9 mouse cellular contexts compared by ENCODE assay signal in the genomic region with DNA sequence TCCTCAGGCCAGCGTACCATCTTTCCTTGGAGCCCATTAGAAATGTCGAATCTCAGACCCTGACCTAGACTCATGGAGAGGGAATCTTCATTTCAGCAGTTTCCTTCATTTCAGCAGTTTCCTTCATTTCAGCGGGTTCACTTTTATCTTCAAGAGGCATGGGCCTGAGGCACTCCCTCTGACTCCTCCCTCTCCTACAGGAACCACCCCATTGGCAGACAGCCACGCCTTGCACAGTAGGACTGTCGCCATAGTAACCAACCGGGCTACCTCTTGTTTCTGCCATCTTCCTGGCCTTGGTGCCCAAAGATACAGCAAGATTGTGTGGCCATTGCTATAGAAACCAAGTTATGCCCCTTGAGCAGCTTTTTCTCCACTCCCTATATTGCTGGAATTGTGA.
A peak's percentile ranks its signal among the peaks of the same experiment; 100 is the strongest.
DNase-seq lines count a peak whose midpoint lies in the region; ATAC-seq lines count a peak whose summit lies in the region.
"Had no signal": no experiment of that assay in that cellular context is flagged by ENCODE, and none has a peak within 500 bp of the region (broad histone marks: within the 10 kb centered on the region; RNA-seq: fewer than 3 reads in every experiment).

No protein-coding gene starts in this region.

- H3K27me3 ChIP-seq in midbrain, embryonic 15.5 days (replicated peaks) = no peaks in the 10 kb centered on the region

- WGBS in midbrain, embryonic 15.5 days = 44% methylated on average over 6 of the region's 6 CpGs

- no peak overlapping the region for H3K4me3 ChIP-seq in midbrain, embryonic 15.5 days

- peak; percentile 40 to 46; a peak in 2 of 4 replicates for ATAC-seq in hematopoietic stem cell, adult 5-6 weeks (replicated peaks in 1 of 2; ENCODE audit: insufficient read depth in 1 of 2, low FRiP score in 2 of 2, low TSS enrichment in 1 of 2, low read depth in 1 of 2, poor library complexity in 2 of 2, severe bottlenecking in 2 of 2)
- ATAC-seq in midbrain, embryonic 15.5 days (replicated peaks) = peak; percentile 77; the same call in 1 of the 2 replicates

- H3K4me2 ChIP-seq in midbrain, embryonic 15.5 days = no peak overlapping the region

- H3K4me1 ChIP-seq in midbrain, embryonic 15.5 days = peaks cover 8% of the 10 kb centered on the region; the same call in 1 of the 2 replicates

- no peaks in the 10 kb centered on the region for H3K36me3 ChIP-seq in midbrain, embryonic 15.5 days (replicated peaks)

- H3K9ac ChIP-seq in midbrain, embryonic 15.5 days = no peak overlapping the region

- peak; percentile 12 for DNase-seq in heart, postnatal 4 days
- no peak for DNase-seq in heart, adult 9 months (ENCODE audit: low spot score in 2 of 2)
- DNase-seq in R1 (ENCODE audit: low read depth, low spot score) = peak; percentile 92
- no peak for DNase-seq in thymus, postnatal 0 days (ENCODE audit: low spot score)
- no peak for DNase-seq in heart, adult 8-10 months (ENCODE audit: low spot score)
- DNase-seq in layer of hippocampus, postnatal 14 days (ENCODE audit: low spot score in 2 of 2) = no peak
- DNase-seq: cerebellum, adult 9-10 months had no signal

- no peaks in the 10 kb centered on the region for H3K9me3 ChIP-seq in midbrain, embryonic 15.5 days

- no peak overlapping the region for H3K27ac ChIP-seq in midbrain, embryonic 15.5 days

Comparison
In these comparisons a context has a peak if more than half of its experiments do, and no peak if none do; other contexts are left out.
1. DNase-seq: peak in heart, postnatal 4 days (single experiment) and R1 (single experiment); none in heart, adult 9 months (0 of 2), thymus, postnatal 0 days (single experiment), heart, adult 8-10 months (single experiment) and layer of hippocampus, postnatal 14 days (0 of 2).